Mouse (Mus musculus) limb, embryonic 11.5 days (tissue): ENCODE measurements around the gene Hs2st1. TPM values are rescaled to one million over a fixed set of nuclear protein-coding genes. Genes with fewer than 3 reads are reported as not detected.
"Not testable (repeated sequence)": the region's sequence is repeated elsewhere in the genome, so short reads cannot be mapped to it uniquely, and the experiment has no call there.

ENCODE experiments used
- ATAC-seq: fragments of 200-750 bp; cut with Nextera tagmentation; 2 replicates; pipeline ENCODE4 v1.8.0; 2017; ENCODE audit warnings: low read depth; ENCODE audit not compliant: insufficient number of reproducible peaks, low FRiP score, low TSS enrichment
- DNase-seq: peaks from one replicate; pipeline ENCODE4 v3.0.0-alpha.2; 2015; ENCODE audit warnings: low spot score
- H3K27ac ChIP-seq: fragments of 300-500 bp; sonication (generic); replicated peaks from 2 replicates; pipeline ENCODE4 v1.5.1; 2014; ENCODE audit warnings: low read depth, mild to moderate bottlenecking, low read length
- H3K27me3 ChIP-seq: fragments of 300-500 bp; sonication (generic); 2 replicates; pipeline ENCODE4 v1.6.1; 2014; ENCODE audit warnings: mild to moderate bottlenecking, low read length, mixed read lengths; ENCODE audit not compliant: control insufficient read depth, insufficient read depth
- H3K36me3 ChIP-seq: fragments of 300-500 bp; sonication (generic); 2 replicates; pipeline ENCODE4 v1.6.1; 2014; ENCODE audit warnings: mild to moderate bottlenecking, low read length, moderate library complexity, mixed read lengths; ENCODE audit not compliant: control insufficient read depth, insufficient read depth
- H3K4me1 ChIP-seq: fragments of 300-500 bp; sonication (generic); 2 replicates; pipeline ENCODE4 v1.6.1; 2014; ENCODE audit warnings: low read length, mixed read lengths; ENCODE audit not compliant: control insufficient read depth, insufficient read depth
- H3K4me2 ChIP-seq: fragments of 300-500 bp; sonication (generic); 2 replicates; pipeline ENCODE4 v1.6.1; 2014; ENCODE audit warnings: low read depth, mild to moderate bottlenecking, moderate library complexity; ENCODE audit not compliant: severe bottlenecking
- H3K4me3 ChIP-seq: fragments of 300-500 bp; sonication (generic); 2 replicates; pipeline ENCODE4 v1.5.1; 2014; ENCODE audit warnings: low read depth, low read length
- H3K9ac ChIP-seq: fragments of 300-500 bp; sonication (generic); 2 replicates; pipeline ENCODE4 v1.6.1; 2014; ENCODE audit warnings: mild to moderate bottlenecking, low read length
- H3K9me3 ChIP-seq: fragments of 300-500 bp; sonication (generic); 2 replicates; pipeline ENCODE4 v1.6.1; 2016; ENCODE audit warnings: low read length; ENCODE audit not compliant: control insufficient read depth
- WGBS: fragments of 180-500 bp; shearing (Covaris S2); extraction: QIAGEN DNeasy Blood & Tissue Kit; methylation state at CpG from one replicate; pipeline ENCODE4 v1.1.7; 2014; 5-methylcytosine and 5-hydroxymethylcytosine counted together
- polyA plus RNA-seq: library from polyadenylated mRNA; unstranded; fragments of >200 nt; fragmentation: Nextera tagmentation; extraction: Ambion mirVana; gene quantifications from 2 replicates; pipeline ENCODE4 v1.2.1, GENCODE M21; 2014

Gene Hs2st1
- polyA plus RNA-seq, 1 experiment from 2014 or later, result 14.8 TPM

- no peak for ATAC-seq
- Histone ChIP-seq H3K4me2 (no peak overlapping the region), H3K27ac (no peak overlapping the region)
Measured at GRCm38 (mm10) chr3:144610759-144611158, 40.8 kb upstream of the Hs2st1 start.

GRCm38 (mm10) chr3:144608090-144608489 is 38.1 kb upstream of the Hs2st1 start:
- H3K9me3 ChIP-seq, result no peaks in the 10 kb centered on the region
- no peaks in the 10 kb centered on the region for H3K27me3 ChIP-seq
- no peaks in the 10 kb centered on the region for H3K36me3 ChIP-seq
- 94% methylated on average over 5 of the region's 5 CpGs for WGBS
- peaks cover 8% of the 10 kb centered on the region for H3K4me1 ChIP-seq
- no peak overlapping the region for H3K27ac ChIP-seq
- no peak overlapping the region for H3K4me2 ChIP-seq
- DNase-seq (no peak), ATAC-seq (no peak)
- H3K4me3 ChIP-seq, result no peak overlapping the region
- no peak overlapping the region for H3K9ac ChIP-seq

More at GRCm38 (mm10) chr3:144610759-144611158, 40.8 kb upstream of the Hs2st1 start:
- DNase-seq, result no peak
- Histone ChIP-seq H3K9me3 (no peaks in the 10 kb centered on the region), H3K4me1 (peaks cover 8% of the 10 kb centered on the region), H3K36me3 (no peaks in the 10 kb centered on the region), H3K9ac (no peak overlapping the region), H3K4me3 (no peak overlapping the region), H3K27me3 (no peaks in the 10 kb centered on the region)
- 50% methylated on average over 5 of the region's 5 CpGs for WGBS

GRCm38 (mm10) chr3:144606449-144606848 is 36.5 kb upstream of the Hs2st1 start:
- ATAC-seq (no peak), DNase-seq (no peak)
- no peaks in the 10 kb centered on the region for H3K27me3 ChIP-seq
- H3K4me1 ChIP-seq, result peaks cover 8% of the 10 kb centered on the region
- WGBS, result 79% methylated on average over 4 of the region's 4 CpGs
- no peak overlapping the region for H3K4me3 ChIP-seq
- no peak overlapping the region for H3K4me2 ChIP-seq
- no peak overlapping the region for H3K27ac ChIP-seq
- H3K9ac ChIP-seq, result no peak overlapping the region
- H3K9me3 ChIP-seq, result no peaks in the 10 kb centered on the region
- H3K36me3 ChIP-seq, result no peaks in the 10 kb centered on the region

- WGBS, result 66% methylated on average over 7 of the region's 7 CpGs
- H3K4me3 ChIP-seq, H3K4me2 ChIP-seq, H3K9ac ChIP-seq, DNase-seq, H3K27ac ChIP-seq, H3K4me1 ChIP-seq, ATAC-seq, H3K9me3 ChIP-seq, H3K27me3 ChIP-seq, H3K36me3 ChIP-seq: not testable (repeated sequence)
Measured at GRCm38 (mm10) chr3:144605811-144606210, 35.8 kb upstream of the Hs2st1 start.

- no peak for DNase-seq
Measured at GRCm38 (mm10) chr3:144604205-144604604, 34.2 kb upstream of the Hs2st1 start.

GRCm38 (mm10) chr3:144603558-144603957 is 33.6 kb upstream of the Hs2st1 start:
- no peak for ATAC-seq
- no peak for DNase-seq
- Histone ChIP-seq H3K4me3 (no peak overlapping the region), H3K36me3 (no peaks in the 10 kb centered on the region), H3K4me1 (no peaks in the 10 kb centered on the region), H3K27ac (no peak overlapping the region), H3K4me2 (no peak overlapping the region), H3K9ac (no peak overlapping the region), H3K9me3 (no peaks in the 10 kb centered on the region), H3K27me3 (no peaks in the 10 kb centered on the region)
- WGBS, result 82% methylated on average over 3 of the region's 3 CpGs

More at GRCm38 (mm10) chr3:144604205-144604604, 34.2 kb upstream of the Hs2st1 start:
- H3K9ac ChIP-seq, result no peak overlapping the region
- no peaks in the 10 kb centered on the region for H3K36me3 ChIP-seq
- no peak overlapping the region for H3K4me3 ChIP-seq
- WGBS, result 89% methylated on average over 7 of the region's 7 CpGs
- no peak overlapping the region for H3K4me2 ChIP-seq
- ATAC-seq, result no peak
- H3K9me3 ChIP-seq, result no peaks in the 10 kb centered on the region
- no peak overlapping the region for H3K27ac ChIP-seq
- H3K27me3 ChIP-seq, result no peaks in the 10 kb centered on the region
- H3K4me1 ChIP-seq, result no peaks in the 10 kb centered on the region

- Histone ChIP-seq H3K4me1 (no peaks in the 10 kb centered on the region), H3K27ac (no peak overlapping the region), H3K9ac (no peak overlapping the region), H3K27me3 (no peaks in the 10 kb centered on the region), H3K4me3 (no peak overlapping the region), H3K9me3 (no peaks in the 10 kb centered on the region), H3K4me2 (no peak overlapping the region), H3K36me3 (peaks cover 2% of the 10 kb centered on the region; the same call in 1 of the 2 replicates)
- DNase-seq (no peak), ATAC-seq (no peak)
- WGBS, result 83% methylated on average over 7 of the region's 7 CpGs
Measured at GRCm38 (mm10) chr3:144602819-144603218, 32.8 kb upstream of the Hs2st1 start.

GRCm38 (mm10) chr3:144602413-144602812 is 32.4 kb upstream of the Hs2st1 start:
- Histone ChIP-seq H3K4me2 (no peak overlapping the region), H3K9ac (no peak overlapping the region), H3K27ac (no peak overlapping the region), H3K4me1 (no peaks in the 10 kb centered on the region), H3K9me3 (no peaks in the 10 kb centered on the region), H3K4me3 (no peak overlapping the region), H3K36me3 (peaks cover 3% of the 10 kb centered on the region; the same call in 1 of the 2 replicates), H3K27me3 (no peaks in the 10 kb centered on the region)
- ATAC-seq (no peak), DNase-seq (no peak)
- 78% methylated on average over 4 of the region's 4 CpGs for WGBS

GRCm38 (mm10) chr3:144597790-144598467 is 27.9 kb upstream of the Hs2st1 start:
- H3K4me2 ChIP-seq, result no peak overlapping the region
- 92% methylated on average over 12 of the region's 12 CpGs for WGBS
- no peaks in the 10 kb centered on the region for H3K4me1 ChIP-seq
- H3K27me3 ChIP-seq, result no peaks in the 10 kb centered on the region
- DNase-seq, result no peak
- H3K9me3 ChIP-seq, result no peaks in the 10 kb centered on the region
- peaks cover 3% of the 10 kb centered on the region; the same call in 1 of the 2 replicates for H3K36me3 ChIP-seq
- H3K9ac ChIP-seq, result no peak overlapping the region
- ATAC-seq, result no peak
- no peak overlapping the region for H3K27ac ChIP-seq
- H3K4me3 ChIP-seq, result no peak overlapping the region
